Mouse (Mus musculus) liver, embryonic 14.5 days (tissue): ENCODE measurements around the gene Nop2.
"Not testable (repeated sequence)": the region's sequence is repeated elsewhere in the genome, so short reads cannot be mapped to it uniquely, and the experiment has no call there.

Source experiments
- CTCF ChIP-seq: IDR thresholded peaks from 2 replicates; pipeline ENCODE4 v1.5.1; 2016; ENCODE audit warnings: antibody characterized with exemption, low read depth, control low read depth
- EP300 ChIP-seq: IDR thresholded peaks from 2 replicates; pipeline ENCODE4 v1.6.1; 2016; ENCODE audit warnings: antibody characterized with exemption, low read depth

DNA sequence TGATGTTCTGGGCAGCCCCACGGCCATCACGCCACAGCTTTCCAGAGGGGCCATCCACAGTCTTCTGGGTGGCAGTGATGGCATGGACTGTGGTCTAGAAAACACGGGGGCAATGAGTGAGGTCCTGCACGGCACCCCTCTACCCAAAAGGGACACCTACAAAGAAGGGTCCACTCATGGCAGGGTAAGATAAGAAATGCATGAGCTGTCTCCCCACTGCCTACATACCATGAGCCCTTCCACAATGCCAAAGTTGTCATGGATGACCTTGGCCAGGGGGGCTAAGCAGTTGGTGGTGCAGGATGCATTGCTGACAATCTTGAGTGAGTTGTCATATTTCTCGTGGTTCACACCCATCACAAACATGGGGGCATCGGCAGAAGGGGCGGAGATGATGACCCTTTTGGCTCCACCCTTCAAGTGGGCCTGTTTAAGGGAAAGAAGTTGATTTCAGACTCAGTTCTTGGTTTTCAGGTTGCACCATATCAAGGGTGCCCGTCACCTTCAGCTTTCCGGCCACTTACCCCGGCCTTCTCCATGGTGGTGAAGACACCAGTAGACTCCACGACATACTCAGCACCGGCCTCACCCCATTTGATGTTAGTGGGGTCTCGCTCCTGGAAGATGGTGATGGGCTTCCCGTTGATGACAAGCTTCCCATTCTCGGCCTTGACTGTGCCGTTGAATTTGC, 31.1 kb downstream of the Nop2 start:
- TF ChIP-seq CTCF, EP300: not testable (repeated sequence)
